Mouse (Mus musculus) left cerebral cortex, postnatal 10 days (tissue): ENCODE results near the gene Nr1h2. TPM values are rescaled to one million over a fixed set of nuclear protein-coding genes. Genes with fewer than 3 reads are reported as not detected.
A peak's percentile ranks its signal among the peaks of the same experiment; 100 is the strongest.

Experiments used
- DNase-seq, 2 experiments: peaks; one replicate each; pipeline ENCODE4 v3.0.0; 2021 to 2022; ENCODE audit warnings: low spot score in 2 of 2, mixed read lengths in 1 of 2; ENCODE audit errors: extremely low spot score in 1 of 2
- intact Hi-C: fragments of 180-260 bp; cut with DNase I; formaldehyde crosslinking; loops from one replicate; pipeline ENCODE4 v1.15.1; 2025
- microRNA-seq: library from miRNA; unstranded; fragments of <30 nt; microRNA quantifications from one replicate; pipeline ENCODE4 v1.2.0, GENCODE M21; 2022
- total RNA-seq, 2 experiments: library from RNA; stranded (reverse); gene quantifications; 2 replicates each; pipeline ENCODE4 v1.2.3; 2021

Nr1h2 gene
- total RNA-seq, 2 experiments from 2014 or later: 49.6 to 53.6 TPM

- intact Hi-C loops: loop anchor here (5.0 to 10.0 kb wide), 2 partner anchors 41 to 124 kb away; no protein-coding TSS in a partner anchor
- DNase-seq: peak in 1 of 2 experiments; percentile 18
Observed at GRCm38 (mm10) chr7:44520990-44521389, 32.8 kb downstream of the Nr1h2 start.

GRCm38 (mm10) chr7:44519240-44519913, 34.4 kb downstream of the Nr1h2 start:
- DNase-seq: no peak
- intact Hi-C loops: no loop called here

- intact Hi-C loops: no loop called here
Observed at GRCm38 (mm10) chr7:44507491-44507890, 46.3 kb downstream of the Nr1h2 start.

GRCm38 (mm10) chr7:44501563-44502115, 52.1 kb downstream of the Nr1h2 start:
- intact Hi-C loops: loop anchor here (5.0 kb wide), 1 partner anchor 151 kb away; no protein-coding TSS in a partner anchor
- DNase-seq: peak in 1 of 2 experiments; percentile 80

More at GRCm38 (mm10) chr7:44507491-44507890, 46.3 kb downstream of the Nr1h2 start:
- DNase-seq: no peak

GRCm38 (mm10) chr7:44500046-44500445, 53.7 kb downstream of the Nr1h2 start:
- intact Hi-C loops: loop anchor here (5.0 kb wide), 1 partner anchor 152 kb away; no protein-coding TSS in a partner anchor
- no peak for DNase-seq

Small RNA genes within 50 kb of the gene (microRNA-seq; reads per million reads assigned to microRNA genes)
- 0.86 reads per million for gene Mir7053

Other genes with a start within 250 kb of the Nr1h2 start
- 1 to 10 TPM; 2.5 to 2.8 TPM for gene Clec11a, start 247.0 kb downstream of the Nr1h2 start, total RNA-seq
- gene Shank1, start 243.7 kb downstream of the Nr1h2 start, total RNA-seq: 100 to 1,000 TPM; 423 to 432 TPM
- 10 to 100 TPM; 77.1 to 78.3 TPM for gene Syt3, start 169.8 kb downstream of the Nr1h2 start, total RNA-seq
- gene 1700008O03Rik, start 168.1 kb downstream of the Nr1h2 start, total RNA-seq: 1 to 10 TPM; 2.1 to 2.9 TPM
- 100 to 1,000 TPM; 311 to 323 TPM for gene Lrrc4b, start 124.9 kb downstream of the Nr1h2 start, total RNA-seq
- 10 to 100 TPM; 14.7 to 18.0 TPM for gene Aspdh, start 88.6 kb downstream of the Nr1h2 start, total RNA-seq
- gene Josd2, start 86.0 kb downstream of the Nr1h2 start, total RNA-seq: 10 to 100 TPM; 36.3 to 37.4 TPM
- gene Emc10, start 57.4 kb downstream of the Nr1h2 start, total RNA-seq: 100 to 1,000 TPM; 143 to 144 TPM
- 10 to 100 TPM; 24.4 to 26.8 TPM for gene Fam71e1, start 57.4 kb downstream of the Nr1h2 start, total RNA-seq
- gene Mybpc2, start 29.3 kb downstream of the Nr1h2 start, total RNA-seq: under 1 TPM; 0.09 to 0.53 TPM
- gene Spib, start 21.9 kb downstream of the Nr1h2 start, total RNA-seq: under 1 TPM in 1 of 2 experiments, not detected in 1; 0.13 TPM
- 1 to 10 TPM; 6.9 to 7.2 TPM for gene Pold1, start 5.1 kb downstream of the Nr1h2 start, total RNA-seq
- gene Napsa, start 18.4 kb upstream of the Nr1h2 start, total RNA-seq: under 1 TPM in 1 of 2 experiments, not detected in 1; 0.32 TPM
- 10 to 100 TPM; 48.5 to 55.4 TPM for gene Kcnc3, start 36.7 kb upstream of the Nr1h2 start, total RNA-seq
- 1 to 10 TPM; 9.1 to 9.7 TPM for gene Myh14, start 116.9 kb upstream of the Nr1h2 start, total RNA-seq
- gene Izumo2, start 154.8 kb upstream of the Nr1h2 start, total RNA-seq: not detected
- gene Vrk3, start 194.5 kb upstream of the Nr1h2 start, total RNA-seq: 10 to 100 TPM; 24.5 to 30.8 TPM
- gene Zfp473, start 197.1 kb upstream of the Nr1h2 start, total RNA-seq: under 1 TPM; 0.79 to 0.81 TPM